8 mouse cellular contexts compared by ENCODE assay signal in the genomic region with DNA sequence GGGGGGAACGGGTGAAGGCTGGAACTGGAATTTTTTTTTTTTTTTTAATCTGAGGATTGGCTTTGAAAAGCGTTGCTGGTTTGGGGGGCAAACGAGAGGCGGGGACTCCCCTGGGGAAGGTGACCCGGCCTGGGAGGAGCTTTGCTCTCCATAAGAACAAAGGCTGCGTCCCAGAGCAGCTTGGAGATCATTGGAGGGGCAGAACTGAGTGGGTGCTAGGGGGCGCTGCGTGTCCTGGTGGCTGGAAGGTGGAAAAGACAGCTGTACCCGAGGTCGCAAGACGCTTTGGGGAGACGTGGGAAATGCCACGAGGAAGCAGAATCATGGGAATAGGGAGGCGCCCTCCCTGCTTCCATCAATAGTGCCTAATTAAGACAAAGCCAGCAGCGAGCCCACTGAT. TPM values are rescaled to one million over a fixed set of nuclear protein-coding genes. Genes with fewer than 3 reads are reported as not detected.
A peak's percentile ranks its signal among the peaks of the same experiment; 100 is the strongest.
DNase-seq lines count a peak whose midpoint lies in the region; ATAC-seq and TF ChIP-seq lines count a peak whose summit lies in the region.

No protein-coding gene starts in this region.

- no peak for TF ChIP-seq EP300 in heart, adult 2 months (IDR thresholded peaks at IDR 0.05; ENCODE audit: insufficient read depth, low read depth, low read length)

- H3K4me1 ChIP-seq in heart, adult 2 months (ENCODE audit: control insufficient read depth, insufficient read depth, low read length): peaks cover 3% of the 10 kb centered on the region; the same call in 1 of the 2 replicates
- peaks cover 20% of the 10 kb centered on the region for H3K4me1 ChIP-seq in G1E (ENCODE audit: insufficient read depth, low read depth, low read length)
- peaks cover 25% of the 10 kb centered on the region for H3K4me1 ChIP-seq in embryonic facial prominence, embryonic 12.5 days
- H3K4me1 ChIP-seq in hindbrain, embryonic 12.5 days: peaks cover 55% of the 10 kb centered on the region
- H3K4me1 ChIP-seq in limb, embryonic 14.5 days (ENCODE audit: control insufficient read depth, insufficient read depth, low read length): peaks cover 12% of the 10 kb centered on the region
- H3K4me1 ChIP-seq in midbrain, postnatal 0 days (ENCODE audit: insufficient read depth, low read length): peaks cover 19% of the 10 kb centered on the region

- H3K9ac ChIP-seq in heart, adult 2 months (ENCODE audit: low read depth, low read length): peak overlapping the region; percentile 76
- H3K9ac ChIP-seq in embryonic facial prominence, embryonic 12.5 days: peak overlapping the region; percentile 54
- peak overlapping the region; percentile 67 for H3K9ac ChIP-seq in hindbrain, embryonic 12.5 days
- H3K9ac ChIP-seq in limb, embryonic 14.5 days (ENCODE audit: low read depth, low read length, severe bottlenecking): peak overlapping the region; percentile 55
- H3K9ac ChIP-seq in midbrain, postnatal 0 days (replicated peaks; ENCODE audit: low read length, poor library complexity, severe bottlenecking): peak overlapping the region; percentile 63

- no peak for ATAC-seq in G1E (ENCODE audit: extremely low read depth, insufficient number of reproducible peaks, low FRiP score, poor library complexity, severe bottlenecking)
- ATAC-seq in embryonic facial prominence, embryonic 12.5 days (ENCODE audit: insufficient number of reproducible peaks, insufficient read depth, low FRiP score, low TSS enrichment): peak; percentile 11; the same call in 1 of the 2 replicates
- ATAC-seq in hindbrain, embryonic 12.5 days (ENCODE audit: low FRiP score): peak; percentile 15; the same call in 1 of the 2 replicates
- ATAC-seq in limb, embryonic 14.5 days (ENCODE audit: low FRiP score, low read depth): peak; percentile 21; the same call in 1 of the 2 replicates
- ATAC-seq in midbrain, postnatal 0 days (ENCODE audit: low FRiP score): peak; percentile 44; the same call in 1 of the 2 replicates

- no peaks in the 10 kb centered on the region for H3K9me3 ChIP-seq in G1E (replicated peaks)
- H3K9me3 ChIP-seq in embryonic facial prominence, embryonic 12.5 days: no peaks in the 10 kb centered on the region
- H3K9me3 ChIP-seq in hindbrain, embryonic 12.5 days (replicated peaks): no peaks in the 10 kb centered on the region
- no peaks in the 10 kb centered on the region for H3K9me3 ChIP-seq in limb, embryonic 14.5 days (ENCODE audit: control insufficient read depth, low read length)
- no peaks in the 10 kb centered on the region for H3K9me3 ChIP-seq in midbrain, postnatal 0 days (ENCODE audit: low read length)

- no peaks in the 10 kb centered on the region for H3K79me2 ChIP-seq in heart, adult 2 months (replicated peaks; ENCODE audit: control insufficient read depth, insufficient read depth, low read length)

- DNase-seq in heart, adult 2 months: peak; percentile 44 to 64
- DNase-seq in heart, postnatal 25 days (ENCODE audit: low spot score): no peak
- DNase-seq in G1E (ENCODE audit: low spot score) (peak; percentile 22), adipocyte (ENCODE audit: low spot score) (no peak)
- DNase-seq in limb, embryonic 14.5 days (ENCODE audit: low spot score): no peak
- DNase-seq in midbrain, postnatal 0 days (ENCODE audit: low spot score): no peak

- no peaks in the 10 kb centered on the region for H3K27me3 ChIP-seq in heart, adult 2 months (ENCODE audit: control insufficient read depth, insufficient read depth, low read length)
- peaks cover 87% of the 10 kb centered on the region for H3K27me3 ChIP-seq in G1E (ENCODE audit: insufficient read depth, low read length)
- peaks cover 10% of the 10 kb centered on the region for H3K27me3 ChIP-seq in embryonic facial prominence, embryonic 12.5 days
- H3K27me3 ChIP-seq in hindbrain, embryonic 12.5 days: no peaks in the 10 kb centered on the region
- no peaks in the 10 kb centered on the region for H3K27me3 ChIP-seq in limb, embryonic 14.5 days (ENCODE audit: control insufficient read depth, insufficient read depth, low read length)
- no peaks in the 10 kb centered on the region for H3K27me3 ChIP-seq in midbrain, postnatal 0 days (ENCODE audit: insufficient read depth, low read length)

- WGBS in heart, adult 2 months: under 1% methylated on average over 15 of the region's 15 CpGs
- 4% methylated on average over 15 of the region's 15 CpGs for WGBS in embryonic facial prominence, embryonic 12.5 days
- 7% methylated on average over 15 of the region's 15 CpGs for WGBS in hindbrain, embryonic 12.5 days
- WGBS in limb, embryonic 14.5 days: 2% methylated on average over 15 of the region's 15 CpGs
- WGBS in midbrain, postnatal 0 days: 3% methylated on average over 15 of the region's 15 CpGs

- peak overlapping the region; percentile 64 for H3K4me3 ChIP-seq in heart, adult 2 months
- peak overlapping the region; percentile 66; the same call in 1 of the 2 replicates for H3K4me3 ChIP-seq in G1E (ENCODE audit: low read depth, low read length)
- peak overlapping the region; percentile 43 for H3K4me3 ChIP-seq in embryonic facial prominence, embryonic 12.5 days
- peak overlapping the region; percentile 45 for H3K4me3 ChIP-seq in hindbrain, embryonic 12.5 days
- H3K4me3 ChIP-seq in limb, embryonic 14.5 days (replicated peaks; ENCODE audit: low read length): peak overlapping the region; percentile 43
- H3K4me3 ChIP-seq in midbrain, postnatal 0 days (ENCODE audit: low read depth, low read length): peak overlapping the region; percentile 42

- H3K4me2 ChIP-seq in embryonic facial prominence, embryonic 12.5 days (replicated peaks): peak overlapping the region; percentile 79
- peak overlapping the region; percentile 89 for H3K4me2 ChIP-seq in hindbrain, embryonic 12.5 days (replicated peaks)
- peak overlapping the region; percentile 85 for H3K4me2 ChIP-seq in limb, embryonic 14.5 days (replicated peaks; ENCODE audit: low read depth, low read length, severe bottlenecking)
- peak overlapping the region; percentile 71 for H3K4me2 ChIP-seq in midbrain, postnatal 0 days (ENCODE audit: low read depth, low read length, poor library complexity, severe bottlenecking)

- H3K27ac ChIP-seq in heart, adult 2 months: peak overlapping the region; percentile 66
- H3K27ac ChIP-seq in embryonic facial prominence, embryonic 12.5 days: peak overlapping the region; percentile 93
- H3K27ac ChIP-seq in hindbrain, embryonic 12.5 days: peak overlapping the region; percentile 89
- H3K27ac ChIP-seq in limb, embryonic 14.5 days (replicated peaks; ENCODE audit: low read depth, low read length): peak overlapping the region; percentile 79
- H3K27ac ChIP-seq in midbrain, postnatal 0 days (ENCODE audit: low read depth, low read length): peak overlapping the region; percentile 86

- TF ChIP-seq POLR2A in heart, adult 2 months (IDR thresholded peaks at IDR 0.05; ENCODE audit: insufficient read depth, low read depth, low read length): no peak
- TF ChIP-seq POLR2A in limb, embryonic 14.5 days (IDR thresholded peaks at IDR 0.05; ENCODE audit: borderline replicate concordance, extremely low read depth, insufficient read depth, insufficient read length): no peak

- no peaks in the 10 kb centered on the region for H3K36me3 ChIP-seq in heart, adult 2 months (ENCODE audit: control insufficient read depth, insufficient read depth, low read length)
- no peaks in the 10 kb centered on the region for H3K36me3 ChIP-seq in G1E (replicated peaks)
- H3K36me3 ChIP-seq in embryonic facial prominence, embryonic 12.5 days: no peaks in the 10 kb centered on the region
- H3K36me3 ChIP-seq in hindbrain, embryonic 12.5 days: no peaks in the 10 kb centered on the region
- no peaks in the 10 kb centered on the region for H3K36me3 ChIP-seq in limb, embryonic 14.5 days (ENCODE audit: control insufficient read depth, insufficient read depth, low read length)
- no peaks in the 10 kb centered on the region for H3K36me3 ChIP-seq in midbrain, postnatal 0 days (ENCODE audit: insufficient read depth, low read length)

- TF ChIP-seq CTCF in heart, adult 2 months (IDR thresholded peaks at IDR 0.05): peak; percentile 44
- TF ChIP-seq CTCF in G1E (IDR thresholded peaks at IDR 0.05; ENCODE audit: low read depth, low read length): peak; percentile 10; the same call in 1 of the 2 replicates
- TF ChIP-seq CTCF in midbrain, postnatal 0 days (IDR thresholded peaks at IDR 0.05): peak; percentile 68

- intact Hi-C loops in heart, adult 2 months (cut with DNase I): loop anchor here (2.0 kb wide), 1 partner anchor 32 kb away; no protein-coding TSS in a partner anchor
- intact Hi-C loops in heart, postnatal 25 days (cut with DNase I): loop anchor here (2.0 kb wide), 1 partner anchor 66 kb away; no protein-coding TSS in a partner anchor

RNA-seq across cellular contexts. Expression of gene Dnah2, which starts 1.8 kb away (rescaled TPM):
- under 1 TPM; 0.08 to 0.41 TPM for total RNA-seq in heart, adult 2 months (2021)
- 0.15 and 0.23 TPM in 2 replicates for polyA plus RNA-seq in heart, adult 2 months (2012; rRNA removed)
- under 1 TPM; 0.17 to 0.39 TPM for total RNA-seq in heart, postnatal 25 days (2021)
- total RNA-seq in G1E (2014; fragmentation: Nextera tagmentation) (0.73 and 1.1 TPM in 2 replicates), G1E (2017) (2.6 and 3.2 TPM in 2 replicates)
- 0.06 and 0.13 TPM in 2 replicates for polyA plus RNA-seq in G1E (2012)
- polyA plus RNA-seq in embryonic facial prominence, embryonic 12.5 days (2016; fragmentation: Nextera tagmentation; extraction: Ambion mirVana): 2.4 and 2.8 TPM in 2 replicates
- 1.4 and 2.5 TPM in 2 replicates for polyA plus RNA-seq in hindbrain, embryonic 12.5 days (2016; fragmentation: Nextera tagmentation; extraction: Ambion mirVana)
- 4.5 and 4.7 TPM in 2 replicates for polyA plus RNA-seq in limb, embryonic 14.5 days (2012; rRNA removed)
- 3.6 and 4.2 TPM in 2 replicates for polyA plus RNA-seq in limb, embryonic 14.5 days (2014; fragmentation: Nextera tagmentation; extraction: Ambion mirVana)
- total RNA-seq in midbrain, postnatal 0 days (2014; rRNA removed): 9.5 and 12.5 TPM in 2 replicates
- 3.9 and 4.1 TPM in 2 replicates for polyA plus RNA-seq in midbrain, postnatal 0 days (2015; fragmentation: Nextera tagmentation; extraction: Ambion mirVana)

RNA-seq across cellular contexts. Expression of gene Efnb3, which starts 12.9 kb away (rescaled TPM):
- total RNA-seq in heart, adult 2 months (2021): 100 to 1,000 TPM in 1 of 2 experiments, 10 to 100 TPM in 1; 89.2 to 106 TPM
- polyA plus RNA-seq in heart, adult 2 months (2012; rRNA removed): 57.4 and 95.6 TPM in 2 replicates
- total RNA-seq in heart, postnatal 25 days (2021): 10 to 100 TPM; 64.1 to 71.6 TPM
- total RNA-seq in G1E (2014; fragmentation: Nextera tagmentation) (0.29 and 0.68 TPM in 2 replicates), G1E (2017) (0.27 and 0.29 TPM in 2 replicates)
- polyA plus RNA-seq in G1E (2012): 0.36 and 0.56 TPM in 2 replicates
- 57.0 and 61.9 TPM in 2 replicates for polyA plus RNA-seq in embryonic facial prominence, embryonic 12.5 days (2016; fragmentation: Nextera tagmentation; extraction: Ambion mirVana)
- polyA plus RNA-seq in hindbrain, embryonic 12.5 days (2016; fragmentation: Nextera tagmentation; extraction: Ambion mirVana): 95.7 and 106 TPM in 2 replicates
- polyA plus RNA-seq in limb, embryonic 14.5 days (2012; rRNA removed): 57.6 and 78.1 TPM in 2 replicates
- polyA plus RNA-seq in limb, embryonic 14.5 days (2014; fragmentation: Nextera tagmentation; extraction: Ambion mirVana): 12.7 and 14.6 TPM in 2 replicates
- total RNA-seq in midbrain, postnatal 0 days (2014; rRNA removed): 145 and 155 TPM in 2 replicates
- 151 and 166 TPM in 2 replicates for polyA plus RNA-seq in midbrain, postnatal 0 days (2015; fragmentation: Nextera tagmentation; extraction: Ambion mirVana)

RNA-seq across cellular contexts. Expression of gene Wrap53, which starts 33.0 kb away (rescaled TPM):
- 1 to 10 TPM; 5.4 to 5.6 TPM for total RNA-seq in heart, adult 2 months (2021)
- polyA plus RNA-seq in heart, adult 2 months (2012; rRNA removed): 10.1 and 10.5 TPM in 2 replicates
- 1 to 10 TPM; 4.6 to 6.1 TPM for total RNA-seq in heart, postnatal 25 days (2021)
- total RNA-seq in G1E (2014; fragmentation: Nextera tagmentation) (20.5 and 26.1 TPM in 2 replicates), G1E (2017) (9.6 and 9.8 TPM in 2 replicates)
- polyA plus RNA-seq in G1E (2012): 15.7 and 22.0 TPM in 2 replicates
- polyA plus RNA-seq in embryonic facial prominence, embryonic 12.5 days (2016; fragmentation: Nextera tagmentation; extraction: Ambion mirVana): 29.4 and 36.2 TPM in 2 replicates
- polyA plus RNA-seq in hindbrain, embryonic 12.5 days (2016; fragmentation: Nextera tagmentation; extraction: Ambion mirVana): 29.7 and 29.9 TPM in 2 replicates
- 19.0 and 25.1 TPM in 2 replicates for polyA plus RNA-seq in limb, embryonic 14.5 days (2012; rRNA removed)
- 20.6 and 20.8 TPM in 2 replicates for polyA plus RNA-seq in limb, embryonic 14.5 days (2014; fragmentation: Nextera tagmentation; extraction: Ambion mirVana)
- total RNA-seq in midbrain, postnatal 0 days (2014; rRNA removed): 15.7 and 16.8 TPM in 2 replicates
- 12.6 and 14.2 TPM in 2 replicates for polyA plus RNA-seq in midbrain, postnatal 0 days (2015; fragmentation: Nextera tagmentation; extraction: Ambion mirVana)

RNA-seq across cellular contexts. Expression of gene Trp53, which starts 33.1 kb away (rescaled TPM):
- 10 to 100 TPM; 13.6 to 15.3 TPM for total RNA-seq in heart, adult 2 months (2021)
- polyA plus RNA-seq in heart, adult 2 months (2012; rRNA removed): 35.0 and 41.6 TPM in 2 replicates
- total RNA-seq in heart, postnatal 25 days (2021): 10 to 100 TPM; 16.9 to 17.9 TPM
- total RNA-seq in G1E (2014; fragmentation: Nextera tagmentation): 228 and 271 TPM in 2 replicates
- total RNA-seq in G1E (2017): 52.1 and 57.4 TPM in 2 replicates
- polyA plus RNA-seq in G1E (2012): 141 and 175 TPM in 2 replicates
- polyA plus RNA-seq in embryonic facial prominence, embryonic 12.5 days (2016; fragmentation: Nextera tagmentation; extraction: Ambion mirVana): 159 and 161 TPM in 2 replicates
- 105 and 109 TPM in 2 replicates for polyA plus RNA-seq in hindbrain, embryonic 12.5 days (2016; fragmentation: Nextera tagmentation; extraction: Ambion mirVana)
- polyA plus RNA-seq in limb, embryonic 14.5 days (2012; rRNA removed): 173 and 200 TPM in 2 replicates
- 138 and 155 TPM in 2 replicates for polyA plus RNA-seq in limb, embryonic 14.5 days (2014; fragmentation: Nextera tagmentation; extraction: Ambion mirVana)
- total RNA-seq in midbrain, postnatal 0 days (2014; rRNA removed): 29.5 and 34.5 TPM in 2 replicates
- polyA plus RNA-seq in midbrain, postnatal 0 days (2015; fragmentation: Nextera tagmentation; extraction: Ambion mirVana): 30.3 and 31.9 TPM in 2 replicates

RNA-seq across cellular contexts. Expression of gene Atp1b2, which starts 58.7 kb away (rescaled TPM):
- 10 to 100 TPM; 17.0 to 20.3 TPM for total RNA-seq in heart, adult 2 months (2021)
- 23.7 and 30.0 TPM in 2 replicates for polyA plus RNA-seq in heart, adult 2 months (2012; rRNA removed)
- total RNA-seq in heart, postnatal 25 days (2021): 10 to 100 TPM; 18.0 to 25.8 TPM
- total RNA-seq in G1E (2014; fragmentation: Nextera tagmentation): 84.5 and 116 TPM in 2 replicates
- total RNA-seq in G1E (2017): 3.6 and 4.8 TPM in 2 replicates
- 50.0 and 54.6 TPM in 2 replicates for polyA plus RNA-seq in G1E (2012)
- polyA plus RNA-seq in embryonic facial prominence, embryonic 12.5 days (2016; fragmentation: Nextera tagmentation; extraction: Ambion mirVana): 4.2 and 5.3 TPM in 2 replicates
- 12.1 and 18.5 TPM in 2 replicates for polyA plus RNA-seq in hindbrain, embryonic 12.5 days (2016; fragmentation: Nextera tagmentation; extraction: Ambion mirVana)
- 17.9 and 20.6 TPM in 2 replicates for polyA plus RNA-seq in limb, embryonic 14.5 days (2012; rRNA removed)
- 9.1 and 10.4 TPM in 2 replicates for polyA plus RNA-seq in limb, embryonic 14.5 days (2014; fragmentation: Nextera tagmentation; extraction: Ambion mirVana)
- 145 and 161 TPM in 2 replicates for total RNA-seq in midbrain, postnatal 0 days (2014; rRNA removed)
- 167 and 175 TPM in 2 replicates for polyA plus RNA-seq in midbrain, postnatal 0 days (2015; fragmentation: Nextera tagmentation; extraction: Ambion mirVana)

Comparison
In these comparisons a context has a peak if more than half of its experiments do, and no peak if none do; other contexts are left out.
1. DNase-seq: peak in heart, adult 2 months (2 of 2) and G1E (single experiment); none in heart, postnatal 25 days (single experiment), limb, embryonic 14.5 days (single experiment), midbrain, postnatal 0 days (single experiment) and adipocyte (single experiment).
2. CTCF ChIP-seq: peak in every context shown above with its lines; median percentile 68 in midbrain, postnatal 0 days; 44 in heart, adult 2 months; 10 in G1E.
3. Peak in every context shown above with its lines, with median percentiles within 50 percentile points of each other: H3K27ac ChIP-seq, H3K4me3 ChIP-seq, H3K9ac ChIP-seq and H3K4me2 ChIP-seq.